Mouse (Mus musculus) heart, postnatal 36 days (tissue): Measurements from ENCODE around the gene Rps6kl1. TPM values are rescaled to one million over a fixed set of nuclear protein-coding genes. Genes with fewer than 3 reads are reported as not detected.

Source experiments
- total RNA-seq, 2 experiments: library from RNA; stranded (reverse); gene quantifications; 2 replicates each; pipeline ENCODE4 v1.2.3; 2021

Rps6kl1 gene
- total RNA-seq, 2 experiments from 2014 or later, result 3.6 to 3.9 TPM

Other genes with a start within 250 kb of the Rps6kl1 start
- gene Fcf1, start 180.4 kb downstream of the Rps6kl1 start, total RNA-seq, result 10 to 100 TPM; 37.0 to 37.2 TPM
- 10 to 100 TPM; 40.4 to 46.7 TPM for gene Arel1, start 180.4 kb downstream of the Rps6kl1 start, total RNA-seq
- gene Ylpm1, start 154.9 kb downstream of the Rps6kl1 start, total RNA-seq, result 10 to 100 TPM; 26.3 to 27.7 TPM
- gene Prox2, start 40.5 kb downstream of the Rps6kl1 start, total RNA-seq, result 1 to 10 TPM; 2.1 to 2.3 TPM
- gene Dlst, start 40.4 kb downstream of the Rps6kl1 start, total RNA-seq, result 100 to 1,000 TPM; 681 to 829 TPM
- 1 to 10 TPM; 3.4 to 4.6 TPM for gene Pgf, start 26.5 kb upstream of the Rps6kl1 start, total RNA-seq
- gene Eif2b2, start 68.2 kb upstream of the Rps6kl1 start, total RNA-seq, result 10 to 100 TPM; 42.7 to 47.7 TPM
- 1 to 10 TPM; 7.5 to 8.7 TPM for gene Mlh3, start 119.3 kb upstream of the Rps6kl1 start, total RNA-seq
- gene Acyp1, start 137.2 kb upstream of the Rps6kl1 start, total RNA-seq, result 10 to 100 TPM; 15.9 to 22.1 TPM
- 1 to 10 TPM; 2.3 to 2.9 TPM for gene Zc2hc1c, start 137.3 kb upstream of the Rps6kl1 start, total RNA-seq
- gene Nek9, start 188.1 kb upstream of the Rps6kl1 start, total RNA-seq, result 100 to 1,000 TPM; 100 to 106 TPM
- 100 to 1,000 TPM; 158 to 175 TPM for gene Tmed10, start 223.6 kb upstream of the Rps6kl1 start, total RNA-seq